Mouse (Mus musculus): Measurements from ENCODE around the gene Acp4. TPM values are rescaled to one million over a fixed set of nuclear protein-coding genes. Genes with fewer than 3 reads are reported as not detected.
"Not testable (repeated sequence)": the region's sequence is repeated elsewhere in the genome, so short reads cannot be mapped to it uniquely, and the experiment has no call there.

Gene Acp4
- polyA plus RNA-seq (2015; fragmentation: Nextera tagmentation; extraction: Ambion mirVana): not detected in 2 replicates

- Histone ChIP-seq H3K27me3 (replicated peaks) (no peaks in the 10 kb centered on the region), H3K27ac (no peak within 1 kb of the TSS), H3K4me1 (0 out of 2 replicates have a peak, but pooled peaks cover 3% of the 10 kb centered on the region), H3K36me3 (peaks cover 12% of the 10 kb centered on the region; the same call in 1 of the 2 replicates), H3K4me2 (no peak within 1 kb of the TSS), H3K9ac (no peak within 1 kb of the TSS), H3K9me3 (no peaks in the 10 kb centered on the region), H3K4me3 (replicated peaks) (no peak within 1 kb of the TSS)
- WGBS: 64% methylated on average over 4 of the region's 4 CpGs
- no peak for ATAC-seq (ENCODE audit: insufficient read depth, low FRiP score, low read depth)
Observed at GRCm38 (mm10) chr7:44257278-44257677, at the start of gene Acp4. Acp4 (minus strand) TSS chr7:44257378.

GRCm38 (mm10) chr7:44306516-44307240, 49.5 kb upstream of the Acp4 start, which contains the start of gene Clec11a:
Clec11a (minus strand) TSS chr7:44306902.
- H3K9ac ChIP-seq: no peak within 1 kb of the TSS
- H3K4me1 ChIP-seq: peaks cover 32% of the 10 kb centered on the region
- H3K4me3 ChIP-seq (replicated peaks): peak within 1 kb of the TSS; percentile 77
- peak within 1 kb of the TSS; percentile 79 for H3K4me2 ChIP-seq
- H3K27ac ChIP-seq: peak within 1 kb of the TSS; percentile 95; the same call in 1 of the 2 replicates
- ATAC-seq (ENCODE audit: insufficient read depth, low FRiP score, low read depth): no peak
- no peaks in the 10 kb centered on the region for H3K27me3 ChIP-seq (replicated peaks)
- no peaks in the 10 kb centered on the region for H3K9me3 ChIP-seq
- WGBS: 61% methylated on average over 6 of the region's 6 CpGs
- H3K36me3 ChIP-seq: no peaks in the 10 kb centered on the region

GRCm38 (mm10) chr7:44305686-44306085, 48.5 kb upstream of the Acp4 start:
- Histone ChIP-seq H3K27ac (peak overlapping the region; percentile 95; the same call in 1 of the 2 replicates), H3K4me1 (peaks cover 23% of the 10 kb centered on the region), H3K9ac (no peak overlapping the region), H3K4me3 (replicated peaks) (peak overlapping the region; percentile 77), H3K9me3 (no peaks in the 10 kb centered on the region), H3K27me3 (replicated peaks) (no peaks in the 10 kb centered on the region), H3K36me3 (no peaks in the 10 kb centered on the region), H3K4me2 (peak overlapping the region; percentile 79)
- ATAC-seq (ENCODE audit: insufficient read depth, low FRiP score, low read depth): no peak
- 14% methylated on average over 16 of the region's 16 CpGs for WGBS

DNA sequence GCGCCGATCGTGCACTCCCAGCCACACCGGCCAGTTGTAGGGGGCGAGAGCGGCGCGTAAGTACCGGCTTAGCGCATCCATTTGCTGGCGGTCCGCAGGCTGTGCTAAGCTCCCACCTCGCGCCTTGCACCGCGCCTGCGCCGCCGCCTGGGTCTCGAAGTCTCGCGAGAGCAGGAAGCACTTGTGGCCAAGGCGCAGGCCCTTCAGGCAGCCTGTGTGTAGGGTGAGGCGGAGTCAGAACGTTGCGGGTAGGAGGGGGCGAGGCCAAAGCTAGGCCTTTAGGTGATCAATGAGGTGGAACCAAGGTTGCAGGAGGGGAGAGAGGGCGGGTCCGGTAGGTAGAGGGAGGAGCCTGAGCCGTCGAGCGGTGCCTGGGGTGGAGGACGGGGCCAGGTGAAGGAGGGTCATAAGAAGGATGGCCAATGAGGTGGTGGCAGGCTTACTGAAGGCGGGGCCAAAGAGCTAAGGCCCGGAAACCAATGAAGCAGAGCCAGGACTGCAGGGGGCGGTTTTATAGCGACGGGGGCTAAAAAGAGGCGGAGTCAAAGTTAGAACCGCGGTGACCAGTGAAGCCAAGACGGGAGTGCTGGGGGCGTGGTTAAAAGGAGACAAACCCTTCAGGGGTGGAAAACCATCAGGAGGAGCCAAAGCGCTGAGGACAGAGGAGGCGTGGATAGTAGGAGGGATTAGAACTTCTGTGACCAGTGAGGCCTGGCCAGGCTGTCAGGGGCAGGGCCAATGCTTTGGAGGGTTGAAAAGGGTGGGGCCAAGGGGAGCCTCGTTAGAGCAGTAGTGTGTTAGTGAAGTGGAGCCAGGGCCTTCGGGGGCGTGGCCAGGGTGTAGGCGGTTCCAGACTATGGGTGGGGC, 47.8 kb upstream of the Acp4 start:
- peaks cover 18% of the 10 kb centered on the region for H3K4me1 ChIP-seq
- peak overlapping the region; percentile 79 for H3K4me2 ChIP-seq
- H3K27ac ChIP-seq: peak overlapping the region; percentile 95
- no peaks in the 10 kb centered on the region for H3K27me3 ChIP-seq (replicated peaks)
- peak; percentile 94 for ATAC-seq (ENCODE audit: insufficient read depth, low FRiP score, low read depth)
- peak overlapping the region; percentile 94 for H3K9ac ChIP-seq
- under 1% methylated on average over 49 of the region's 49 CpGs for WGBS
- peak overlapping the region; percentile 77 for H3K4me3 ChIP-seq (replicated peaks)
- no peaks in the 10 kb centered on the region for H3K9me3 ChIP-seq
- H3K36me3 ChIP-seq: no peaks in the 10 kb centered on the region

- no peaks in the 10 kb centered on the region for H3K36me3 ChIP-seq
- WGBS: 1% methylated on average over 25 of the region's 25 CpGs
- peak overlapping the region; percentile 94 for H3K9ac ChIP-seq
- no peaks in the 10 kb centered on the region for H3K9me3 ChIP-seq
- peak overlapping the region; percentile 79 for H3K4me2 ChIP-seq
- peak overlapping the region; percentile 77 for H3K4me3 ChIP-seq (replicated peaks)
- H3K27ac ChIP-seq: peak overlapping the region; percentile 95
- ATAC-seq (ENCODE audit: insufficient read depth, low FRiP score, low read depth): peak; percentile 1; the same call in 1 of the 2 replicates
- H3K27me3 ChIP-seq (replicated peaks): no peaks in the 10 kb centered on the region
- H3K4me1 ChIP-seq: peaks cover 18% of the 10 kb centered on the region
Observed at GRCm38 (mm10) chr7:44304463-44304774, 47.2 kb upstream of the Acp4 start.

GRCm38 (mm10) chr7:44303346-44304340, 46.5 kb upstream of the Acp4 start:
- Histone ChIP-seq H3K4me3 (replicated peaks) (peak overlapping the region; percentile 77), H3K27ac (peak overlapping the region; percentile 95), H3K4me2 (peak overlapping the region; percentile 79), H3K27me3 (replicated peaks) (no peaks in the 10 kb centered on the region), H3K9me3 (no peaks in the 10 kb centered on the region), H3K4me1 (peaks cover 18% of the 10 kb centered on the region), H3K9ac (peak overlapping the region; percentile 94), H3K36me3 (no peaks in the 10 kb centered on the region)
- WGBS: 80% methylated on average over 14 of the region's 14 CpGs
- ATAC-seq (ENCODE audit: insufficient read depth, low FRiP score, low read depth): no peak

- not testable (repeated sequence) for H3K4me3 ChIP-seq (replicated peaks); H3K9me3 ChIP-seq; H3K4me1 ChIP-seq; ATAC-seq (ENCODE audit: insufficient read depth, low FRiP score, low read depth); H3K36me3 ChIP-seq; H3K27me3 ChIP-seq (replicated peaks); H3K9ac ChIP-seq; H3K4me2 ChIP-seq; H3K27ac ChIP-seq
- 87% methylated on average over 2 of the region's 2 CpGs for WGBS
Observed at GRCm38 (mm10) chr7:44297501-44297900, 40.3 kb upstream of the Acp4 start.

- no peaks in the 10 kb centered on the region for H3K27me3 ChIP-seq (replicated peaks)
- WGBS: 53% methylated on average over 4 of the region's 4 CpGs
- H3K4me1 ChIP-seq: no peaks in the 10 kb centered on the region
- H3K9me3 ChIP-seq: no peaks in the 10 kb centered on the region
- no peak overlapping the region for H3K4me2 ChIP-seq
- no peak for ATAC-seq (ENCODE audit: insufficient read depth, low FRiP score, low read depth)
- no peaks in the 10 kb centered on the region for H3K36me3 ChIP-seq
- H3K27ac ChIP-seq: no peak overlapping the region
- H3K4me3 ChIP-seq (replicated peaks): no peak overlapping the region
- H3K9ac ChIP-seq: no peak overlapping the region
Observed at GRCm38 (mm10) chr7:44291418-44291817, 34.2 kb upstream of the Acp4 start.

- no peaks in the 10 kb centered on the region for H3K9me3 ChIP-seq
- H3K27ac ChIP-seq: no peak overlapping the region
Observed at GRCm38 (mm10) chr7:44290986-44291385, 33.8 kb upstream of the Acp4 start.

GRCm38 (mm10) chr7:44287760-44288159, 30.6 kb upstream of the Acp4 start:
- Histone ChIP-seq H3K4me2 (no peak overlapping the region), H3K4me3 (replicated peaks) (no peak overlapping the region), H3K36me3 (no peaks in the 10 kb centered on the region), H3K4me1 (no peaks in the 10 kb centered on the region), H3K27me3 (replicated peaks) (no peaks in the 10 kb centered on the region), H3K9me3 (no peaks in the 10 kb centered on the region), H3K9ac (no peak overlapping the region), H3K27ac (no peak overlapping the region)
- WGBS: 55% methylated on average over 7 of the region's 7 CpGs
- ATAC-seq (ENCODE audit: insufficient read depth, low FRiP score, low read depth): no peak

More at GRCm38 (mm10) chr7:44290986-44291385, 33.8 kb upstream of the Acp4 start:
- Histone ChIP-seq H3K4me3 (replicated peaks) (no peak overlapping the region), H3K4me2 (no peak overlapping the region), H3K27me3 (replicated peaks) (no peaks in the 10 kb centered on the region), H3K36me3 (no peaks in the 10 kb centered on the region), H3K4me1 (no peaks in the 10 kb centered on the region), H3K9ac (no peak overlapping the region)
- no peak for ATAC-seq (ENCODE audit: insufficient read depth, low FRiP score, low read depth)
- WGBS: 64% methylated on average over 4 of the region's 4 CpGs

GRCm38 (mm10) chr7:44281586-44281985, 24.4 kb upstream of the Acp4 start:
- H3K9ac ChIP-seq: no peak overlapping the region
- ATAC-seq (ENCODE audit: insufficient read depth, low FRiP score, low read depth): no peak
- H3K36me3 ChIP-seq: no peaks in the 10 kb centered on the region
- no peaks in the 10 kb centered on the region for H3K9me3 ChIP-seq
- no peak overlapping the region for H3K4me2 ChIP-seq
- H3K27me3 ChIP-seq (replicated peaks): no peaks in the 10 kb centered on the region
- H3K4me3 ChIP-seq (replicated peaks): no peak overlapping the region
- no peak overlapping the region for H3K27ac ChIP-seq
- H3K4me1 ChIP-seq: no peaks in the 10 kb centered on the region
- 80% methylated on average over 7 of the region's 7 CpGs for WGBS
